27 mouse cellular contexts compared by ENCODE assay signal in the genomic region with DNA sequence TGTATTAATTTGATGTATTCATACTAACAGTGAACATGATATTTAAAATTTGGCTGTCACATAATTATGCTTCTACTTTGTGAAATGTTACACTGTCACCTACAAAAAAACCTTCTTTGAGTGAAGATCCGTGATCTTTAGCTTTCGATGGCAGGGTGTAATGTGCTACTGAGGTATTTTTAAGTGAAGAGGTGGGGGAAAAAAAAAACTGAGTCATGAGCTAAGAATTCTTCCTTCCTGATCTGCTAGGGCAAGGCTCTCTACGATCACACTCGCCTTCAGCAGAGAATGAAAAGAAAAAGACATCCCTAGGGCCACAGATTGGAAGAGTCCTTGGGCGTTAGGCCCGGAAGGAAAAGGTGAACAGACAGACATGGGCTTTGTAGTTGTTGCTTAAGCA.
"Had no signal": no experiment of that assay in that cellular context is flagged by ENCODE, and none has a peak within 500 bp of the region (broad histone marks: within the 10 kb centered on the region; RNA-seq: fewer than 3 reads in every experiment).

No protein-coding gene starts in this region.

- H3K4me3 ChIP-seq: heart, adult 2 months; heart, embryonic 13.5 days; heart, embryonic 15.5 days; hindbrain, embryonic 13.5 days; hindbrain, embryonic 15.5 days; kidney, embryonic 15.5 days; left cerebral cortex, adult 2 months; limb, embryonic 13.5 days; limb, embryonic 15.5 days; liver, embryonic 12.5 days had no signal

- DNase-seq: gastrocnemius, postnatal 14 days; gastrocnemius, postnatal 36 days; heart, adult 11 months; heart, adult 2 months; heart, postnatal 14 days; heart, postnatal 36 days; kidney, adult 11 months; kidney, adult 2 months; kidney, adult 9 months; kidney, postnatal 14 days; kidney, postnatal 36 days; layer of hippocampus, adult 9-11 months; layer of hippocampus, postnatal 36 days had no signal

- ATAC-seq: hindbrain, postnatal 0 days; intestine, embryonic 16.5 days; liver, embryonic 12.5 days had no signal

- H3K4me1 ChIP-seq: heart, embryonic 15.5 days; hindbrain, embryonic 13.5 days; hindbrain, embryonic 15.5 days; kidney, embryonic 15.5 days; limb, embryonic 13.5 days; limb, embryonic 15.5 days; liver, embryonic 12.5 days had no signal

- H3K9ac ChIP-seq: heart, embryonic 13.5 days; heart, embryonic 15.5 days; hindbrain, embryonic 13.5 days; hindbrain, embryonic 15.5 days; kidney, embryonic 15.5 days; limb, embryonic 13.5 days; limb, embryonic 15.5 days; liver, embryonic 12.5 days; liver, embryonic 14.5 days had no signal

- H3K9me3 ChIP-seq: heart, embryonic 15.5 days; hindbrain, embryonic 13.5 days; hindbrain, embryonic 15.5 days; kidney, embryonic 15.5 days; limb, embryonic 15.5 days had no signal

- H3K27ac ChIP-seq: heart, adult 2 months; heart, embryonic 13.5 days; heart, embryonic 15.5 days; hindbrain, embryonic 13.5 days; hindbrain, embryonic 15.5 days; hindbrain, postnatal 0 days; kidney, embryonic 15.5 days; kidney, postnatal 0 days; left cerebral cortex, adult 2 months; limb, embryonic 13.5 days; limb, embryonic 15.5 days; liver, embryonic 12.5 days; liver, embryonic 14.5 days had no signal

- H3K4me2 ChIP-seq: heart, embryonic 11.5 days; heart, embryonic 13.5 days; heart, embryonic 15.5 days; hindbrain, embryonic 13.5 days; hindbrain, embryonic 15.5 days; kidney, embryonic 15.5 days; limb, embryonic 13.5 days; limb, embryonic 15.5 days; liver, embryonic 12.5 days had no signal

- H3K27me3 ChIP-seq: heart, embryonic 13.5 days; heart, embryonic 15.5 days; hindbrain, embryonic 13.5 days; hindbrain, embryonic 15.5 days; kidney, embryonic 15.5 days; limb, embryonic 13.5 days; limb, embryonic 15.5 days; liver, embryonic 12.5 days had no signal

- H3K36me3 ChIP-seq: heart, embryonic 13.5 days; heart, embryonic 15.5 days; hindbrain, embryonic 13.5 days; hindbrain, embryonic 15.5 days; kidney, embryonic 15.5 days; limb, embryonic 13.5 days; limb, embryonic 15.5 days; liver, embryonic 12.5 days had no signal
